Mouse (Mus musculus) induced T-regulatory cell, adult 2 months (primary cell): ENCODE results near the gene Cacna1e.

Experiments
- DNase-seq: peaks from one replicate; pipeline ENCODE4 v3.0.0-alpha.2; 2012; ENCODE audit warnings: low read depth

The Cacna1e gene

DNA sequence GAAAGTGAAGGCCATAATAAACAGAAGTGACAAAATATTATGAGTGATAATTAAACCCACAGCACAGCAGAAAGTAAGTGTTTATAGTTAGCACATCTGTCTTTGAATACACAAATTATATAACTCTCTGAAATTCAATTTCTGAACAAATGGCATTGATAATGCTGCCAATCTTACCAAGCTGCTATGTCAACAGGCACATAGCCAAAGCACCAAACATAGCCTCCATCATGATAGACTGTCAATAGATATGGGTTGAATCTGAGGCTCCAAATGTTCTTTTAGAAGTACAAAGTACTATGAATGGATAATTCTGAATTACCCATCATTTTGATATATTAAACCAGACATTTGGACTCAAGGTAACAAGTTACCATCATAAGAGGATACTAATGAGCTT lies 372.6 kb downstream of the Cacna1e start:
- DNase-seq, result no peak

DNA sequence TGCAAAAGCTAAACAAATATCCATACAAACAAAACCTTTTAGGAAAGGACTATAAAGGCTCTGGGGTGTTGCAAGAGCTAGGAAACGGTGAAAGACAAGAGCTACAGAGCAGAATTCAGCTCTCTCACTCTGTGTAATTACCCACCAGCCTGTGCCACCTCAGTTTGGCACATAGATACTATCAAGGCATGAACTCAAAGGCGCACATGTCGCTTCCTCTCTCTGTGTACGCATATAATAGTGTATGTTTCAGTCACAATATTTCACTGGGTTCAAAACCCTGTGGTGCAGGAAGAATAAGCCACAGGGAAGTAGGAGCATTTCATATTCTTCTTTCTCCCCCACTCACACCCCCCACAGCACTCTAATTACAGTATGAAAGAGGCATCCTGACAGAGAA lies 380.3 kb downstream of the Cacna1e start:
- DNase-seq, result no peak

DNA sequence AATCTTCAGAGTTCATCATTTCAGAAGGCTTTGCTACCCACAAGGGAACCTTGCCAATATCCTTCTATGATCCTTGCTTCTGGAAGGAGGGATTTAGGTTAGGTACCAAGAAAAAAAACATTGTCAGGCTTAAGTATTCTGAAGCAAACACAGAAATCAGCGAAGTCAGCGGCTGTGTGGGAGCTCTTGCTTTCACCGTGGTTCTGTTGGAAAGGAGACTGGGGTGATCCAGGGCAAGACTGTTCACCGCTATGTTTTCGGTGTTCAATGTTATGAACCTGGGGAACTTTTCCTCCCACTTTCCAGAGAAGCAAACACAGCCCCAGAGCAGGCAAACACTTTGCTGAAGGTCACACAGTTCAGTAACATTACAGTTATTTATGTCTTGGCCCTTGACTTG lies 383.4 kb downstream of the Cacna1e start:
- no peak for DNase-seq

DNA sequence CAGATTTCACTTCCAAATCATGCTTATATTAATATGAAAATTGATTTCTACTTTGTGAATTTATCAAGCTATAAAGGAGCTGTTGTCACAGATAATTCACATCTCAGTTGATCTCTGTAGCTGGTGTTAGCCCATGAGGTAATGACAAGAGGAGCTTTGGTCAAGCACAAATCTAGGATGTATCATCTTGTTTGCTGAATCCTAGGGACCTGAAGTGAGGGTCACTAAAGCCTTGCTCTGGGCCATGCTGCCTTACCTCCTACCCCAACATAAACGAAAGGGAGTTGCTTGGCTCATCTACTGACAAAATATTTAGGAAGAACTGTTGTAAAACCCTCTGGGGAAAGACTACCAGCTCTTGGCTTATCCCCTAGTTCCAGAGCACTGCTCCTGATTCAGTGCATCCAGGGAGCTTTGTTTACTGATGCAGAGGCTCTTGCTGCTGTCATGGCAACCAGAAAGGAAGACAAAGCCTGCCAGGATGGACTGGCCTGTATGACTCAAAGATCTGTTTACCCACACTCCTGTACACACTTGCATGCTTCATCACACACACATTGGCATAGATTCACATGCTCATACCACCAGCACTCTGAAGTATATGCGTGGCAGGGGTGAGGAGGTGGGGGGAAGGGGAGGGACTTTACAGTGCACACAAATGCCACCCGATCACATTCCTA lies 384.0 kb downstream of the Cacna1e start:
- no peak for DNase-seq

DNA sequence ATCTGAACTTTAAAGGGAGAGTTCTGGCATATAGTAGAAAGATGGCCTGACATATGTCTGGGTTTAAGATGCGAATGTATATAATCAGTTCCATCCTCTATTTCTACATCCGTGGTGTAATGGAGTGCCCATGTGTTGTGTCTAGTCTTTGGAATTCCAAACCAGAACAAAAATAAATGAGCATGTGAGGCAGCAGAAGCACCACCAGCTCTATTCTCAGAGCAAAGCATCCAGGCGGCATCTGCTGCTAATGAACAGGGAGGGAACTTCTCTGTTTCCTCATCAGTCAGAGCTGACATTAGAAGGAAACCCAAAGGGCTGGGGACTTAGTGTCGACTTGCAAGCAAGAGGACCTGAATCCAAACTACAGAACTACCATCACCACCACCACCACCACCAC lies 385.5 kb downstream of the Cacna1e start:
- no peak for DNase-seq

DNA sequence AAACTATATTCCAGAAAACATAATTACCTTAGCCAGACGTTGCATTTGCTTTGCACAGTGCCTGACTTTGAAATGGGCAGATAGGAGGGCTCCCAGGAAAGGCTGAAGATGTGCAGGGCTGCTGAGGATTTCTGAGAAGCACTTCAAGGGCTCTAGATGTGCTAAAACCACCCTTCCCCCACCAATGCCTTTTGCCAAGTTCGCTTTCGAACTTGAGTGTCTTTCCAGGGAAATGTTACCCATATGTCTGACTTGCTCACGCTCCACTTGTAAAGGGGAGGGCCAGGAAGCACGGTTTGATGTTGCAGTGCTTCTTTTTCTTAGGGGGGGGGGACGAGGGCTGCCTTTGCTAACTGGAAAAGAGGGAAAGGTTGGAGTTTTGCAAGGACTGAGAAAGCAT lies 393.2 kb downstream of the Cacna1e start:
- no peak for DNase-seq

DNA sequence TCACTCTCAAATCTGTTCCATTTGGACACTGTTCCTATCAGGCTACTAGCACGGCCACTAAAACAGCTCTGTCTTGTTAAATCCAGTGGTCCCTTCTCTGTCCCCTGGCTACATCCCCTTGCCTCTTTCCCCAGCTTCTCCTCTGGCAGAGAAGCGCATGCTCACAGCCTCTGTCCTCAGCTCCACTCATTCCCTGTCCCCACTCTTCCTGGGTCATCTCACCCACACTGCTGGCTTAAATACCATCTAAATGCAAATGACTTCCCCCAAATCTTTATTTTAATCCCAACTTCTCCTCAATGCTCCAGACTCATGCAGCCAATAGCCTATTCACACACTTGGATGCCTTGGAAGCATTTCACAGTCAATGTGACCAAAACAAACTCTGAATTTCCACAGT lies 407.6 kb downstream of the Cacna1e start:
- DNase-seq, result no peak

DNA sequence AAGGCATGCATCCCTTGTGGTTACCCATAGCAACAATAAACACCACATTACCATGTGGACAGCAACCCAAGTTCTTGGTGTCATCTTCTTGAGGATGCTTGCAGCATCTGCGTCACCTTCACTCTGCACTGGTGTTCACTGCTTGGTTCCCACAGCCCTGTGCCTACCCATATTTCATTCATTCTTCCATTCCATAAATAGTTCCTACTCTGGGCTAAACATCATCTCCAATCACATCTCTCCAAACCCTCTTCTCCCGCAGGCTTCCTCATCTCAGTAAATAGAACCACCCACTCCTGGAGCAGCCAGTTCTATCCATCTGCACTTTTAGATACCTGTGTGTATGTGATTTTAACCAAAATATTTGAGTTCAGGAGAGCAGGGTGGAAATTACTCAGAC lies 408.6 kb downstream of the Cacna1e start:
- no peak for DNase-seq

DNA sequence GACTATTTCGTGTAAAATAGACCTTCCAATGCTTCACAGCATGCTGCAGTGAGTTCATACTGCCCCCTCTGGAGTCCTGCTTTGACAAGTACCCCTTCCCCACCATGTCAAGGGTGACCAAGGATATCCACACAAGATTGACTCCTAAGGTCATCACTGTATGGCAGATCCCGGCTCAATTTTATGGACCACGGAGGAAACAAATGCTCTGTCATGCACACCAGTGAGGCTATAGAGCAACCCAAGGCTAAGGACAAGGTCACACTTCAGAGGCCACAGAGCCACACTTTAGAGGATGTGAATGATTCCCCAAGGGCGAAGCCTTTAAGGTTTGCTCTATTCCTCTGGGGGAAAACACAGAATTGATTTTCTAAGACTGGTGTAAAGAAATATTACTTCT lies 410.1 kb downstream of the Cacna1e start:
- DNase-seq, result no peak

DNA sequence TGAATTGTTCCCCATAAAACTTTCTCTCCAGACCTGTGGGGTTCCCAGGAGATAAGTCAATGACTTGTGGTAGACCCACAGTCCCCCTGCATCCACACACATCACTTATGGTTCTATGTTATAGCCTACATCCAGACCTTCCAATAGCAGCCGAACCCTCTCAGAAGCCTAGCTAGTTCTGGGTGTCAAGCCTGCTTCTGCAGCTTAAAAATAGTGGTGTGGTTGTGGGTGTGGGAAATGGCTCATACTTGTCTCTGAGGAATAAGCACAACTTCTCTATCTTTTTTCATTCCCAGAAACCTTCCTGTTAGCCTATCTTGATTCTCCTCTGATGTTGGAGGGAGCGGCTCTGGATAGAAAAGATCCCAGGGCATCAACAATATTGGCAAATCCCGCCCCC lies 417.0 kb downstream of the Cacna1e start:
- DNase-seq, result no peak

DNA sequence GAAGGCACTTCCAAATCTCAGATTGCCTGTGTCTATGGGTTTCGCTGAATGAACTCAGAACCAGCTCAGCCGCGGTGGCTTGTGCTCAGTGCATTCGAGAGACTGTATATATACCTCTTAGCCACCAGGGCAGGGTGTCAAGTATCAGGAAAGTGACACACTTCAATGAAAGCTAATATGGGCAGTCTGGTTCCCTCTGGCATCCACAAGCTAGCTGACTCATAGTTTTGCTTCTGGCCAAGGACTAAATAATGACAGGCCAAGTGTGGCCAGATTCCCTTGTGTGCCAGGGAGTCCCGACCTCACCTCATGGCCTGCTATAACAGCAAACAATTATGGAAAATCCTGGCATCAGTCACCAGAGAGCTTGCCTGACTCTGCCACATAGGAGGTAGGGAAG lies 422.8 kb downstream of the Cacna1e start:
- DNase-seq, result no peak

DNA sequence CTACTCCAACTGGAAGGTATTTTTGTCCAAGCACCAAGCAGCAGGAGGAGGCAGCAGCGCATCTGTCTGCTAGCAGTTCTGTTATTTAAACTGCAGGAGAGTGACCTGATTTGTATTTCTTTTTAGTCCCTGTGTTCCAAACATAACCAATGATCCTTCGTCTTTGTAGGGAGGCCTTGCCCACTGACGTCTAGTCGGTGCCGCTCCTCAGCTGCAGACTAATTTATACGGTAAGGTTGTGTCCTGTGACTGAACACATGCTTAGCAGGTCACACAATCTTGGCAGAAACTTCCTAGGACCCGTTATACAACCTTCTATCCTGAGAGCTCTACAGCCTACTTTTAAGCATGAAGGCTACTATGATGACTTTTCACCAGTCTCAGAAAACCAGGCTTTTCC lies 424.2 kb downstream of the Cacna1e start:
- DNase-seq, result no peak

DNA sequence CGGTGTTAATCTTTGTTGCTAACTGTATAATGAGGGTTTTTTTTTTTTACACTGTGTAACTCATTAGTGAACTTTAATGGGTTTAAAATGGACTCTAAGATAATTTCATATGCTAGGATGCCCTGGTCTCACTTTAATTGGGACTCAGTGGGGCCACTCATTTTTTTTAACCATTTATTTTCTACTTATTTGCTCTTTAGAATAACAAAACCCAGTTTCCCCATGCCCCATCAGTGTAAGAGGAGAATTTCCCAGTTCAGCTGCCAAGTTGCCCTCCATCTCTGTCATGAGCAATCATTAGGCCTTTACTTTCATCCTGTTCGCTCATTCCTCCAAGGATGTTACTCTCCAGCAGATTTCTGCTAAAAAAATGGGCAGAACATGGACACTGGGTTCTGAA lies 425.7 kb downstream of the Cacna1e start:
- DNase-seq, result no peak

DNA sequence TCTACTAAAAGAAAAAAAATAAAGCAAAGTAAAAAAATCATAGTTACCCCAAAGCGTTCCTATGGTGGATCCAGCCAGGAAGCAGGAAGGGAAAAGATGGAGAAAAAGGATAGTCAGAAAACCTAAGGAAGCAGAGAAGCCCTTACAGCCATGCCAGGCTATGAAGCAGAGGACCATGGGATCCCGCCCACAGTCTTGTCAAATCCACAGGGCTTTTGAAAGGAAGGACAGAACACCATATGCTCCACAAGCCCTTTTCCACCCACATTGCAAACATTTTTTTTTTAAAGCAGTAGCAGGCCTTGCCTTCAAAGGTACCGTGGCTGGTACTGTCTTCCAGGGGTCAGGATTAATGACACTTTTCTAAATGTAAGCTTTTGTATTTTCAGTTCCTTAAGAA lies 433.5 kb downstream of the Cacna1e start:
- DNase-seq, result no peak

DNA sequence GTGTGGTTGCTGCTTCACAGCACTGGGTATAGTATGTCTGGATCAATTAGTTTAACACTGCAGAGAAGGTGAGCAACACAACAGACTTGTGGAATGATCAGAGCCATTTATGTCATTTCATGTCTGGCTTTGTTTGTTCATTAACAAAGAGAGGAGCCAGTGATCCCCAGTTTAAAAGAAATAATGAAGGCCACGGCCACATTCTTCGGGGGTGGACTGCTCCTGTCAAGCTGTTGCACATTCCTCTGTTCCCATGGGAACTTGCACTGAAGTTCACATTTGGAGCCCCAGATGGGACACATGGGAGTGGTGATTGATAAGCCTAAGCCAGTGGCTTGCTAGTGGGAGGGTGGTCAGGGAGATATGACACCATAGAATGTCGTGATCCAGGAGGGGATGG lies 437.8 kb downstream of the Cacna1e start:
- DNase-seq, result no peak

DNA sequence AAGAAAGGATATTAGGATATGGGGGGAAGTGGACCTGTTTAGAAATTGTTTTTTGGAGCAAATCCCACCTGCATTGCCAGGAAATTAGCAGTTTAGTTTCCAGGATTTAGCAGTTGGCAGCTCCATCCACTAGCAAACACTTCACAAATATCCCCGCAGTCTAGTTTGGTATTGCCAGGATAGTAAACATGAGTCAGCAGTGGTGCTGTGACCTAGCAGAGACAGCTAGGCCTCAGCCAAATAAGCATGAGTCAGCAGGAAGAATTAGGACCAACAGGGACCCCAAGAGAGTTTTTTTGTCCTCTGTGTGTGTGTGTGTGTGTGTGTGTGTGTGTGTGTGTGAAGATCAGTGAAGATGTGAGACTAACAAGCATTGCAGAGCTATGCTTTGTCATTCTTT lies 450.8 kb downstream of the Cacna1e start:
- DNase-seq, result no peak

DNA sequence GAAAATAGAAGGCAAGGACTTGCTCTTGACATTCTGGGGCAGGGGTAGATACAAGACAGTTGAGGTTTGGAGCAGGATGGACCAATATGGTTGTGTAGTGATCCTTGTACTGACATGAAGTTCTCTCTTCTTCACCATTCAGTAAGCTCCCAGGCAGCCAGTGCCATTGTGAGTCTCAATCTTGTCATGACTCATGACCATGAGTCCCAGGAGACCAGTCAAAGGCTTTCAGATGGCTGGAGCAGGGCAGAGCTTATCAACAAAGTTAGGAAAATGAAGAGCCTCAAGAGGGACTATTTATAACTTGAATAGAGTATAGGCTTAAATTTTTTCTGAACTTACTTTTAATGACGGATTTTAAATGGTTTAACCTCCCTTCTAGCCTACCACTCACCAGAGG lies 451.2 kb downstream of the Cacna1e start:
- DNase-seq, result no peak

DNA sequence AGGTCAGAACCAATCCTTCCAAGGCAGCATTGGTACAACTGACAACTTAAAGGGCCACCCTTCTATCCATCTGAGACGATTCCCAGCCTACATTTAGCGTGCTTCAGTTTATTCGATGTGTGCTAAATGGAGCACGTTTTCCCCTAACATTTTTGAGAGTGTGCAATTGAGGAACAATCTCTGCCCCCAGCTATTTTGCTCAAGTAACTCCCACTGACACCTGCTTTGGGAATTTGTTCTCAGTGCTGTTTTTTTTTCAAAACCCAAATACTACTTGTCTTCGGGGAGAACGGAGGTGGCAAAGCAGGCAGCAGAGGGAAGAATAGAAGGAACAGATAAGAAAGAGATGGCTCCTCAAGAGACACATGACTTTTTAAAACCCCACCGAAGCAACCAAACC lies 456.0 kb downstream of the Cacna1e start:
- DNase-seq, result no peak

DNA sequence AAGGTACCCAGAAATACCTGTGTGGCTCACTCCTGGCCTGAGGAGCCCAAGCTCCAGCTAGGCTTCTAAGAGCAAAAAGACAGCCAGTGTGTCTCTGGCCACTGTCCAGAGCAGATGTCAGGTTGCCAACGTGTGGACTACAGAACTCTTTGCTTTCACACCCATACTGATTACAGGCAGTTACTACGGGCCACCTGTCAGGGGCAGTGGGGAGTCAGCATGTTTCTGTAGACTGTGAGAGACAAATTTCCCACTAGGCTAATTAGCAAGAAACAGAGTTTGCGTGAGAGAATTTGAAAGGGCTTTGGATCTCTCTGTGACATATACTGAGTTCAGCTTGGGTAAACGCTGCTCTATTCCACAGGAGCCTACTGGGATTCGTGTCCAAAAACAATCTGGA lies 466.0 kb downstream of the Cacna1e start:
- DNase-seq, result no peak

DNA sequence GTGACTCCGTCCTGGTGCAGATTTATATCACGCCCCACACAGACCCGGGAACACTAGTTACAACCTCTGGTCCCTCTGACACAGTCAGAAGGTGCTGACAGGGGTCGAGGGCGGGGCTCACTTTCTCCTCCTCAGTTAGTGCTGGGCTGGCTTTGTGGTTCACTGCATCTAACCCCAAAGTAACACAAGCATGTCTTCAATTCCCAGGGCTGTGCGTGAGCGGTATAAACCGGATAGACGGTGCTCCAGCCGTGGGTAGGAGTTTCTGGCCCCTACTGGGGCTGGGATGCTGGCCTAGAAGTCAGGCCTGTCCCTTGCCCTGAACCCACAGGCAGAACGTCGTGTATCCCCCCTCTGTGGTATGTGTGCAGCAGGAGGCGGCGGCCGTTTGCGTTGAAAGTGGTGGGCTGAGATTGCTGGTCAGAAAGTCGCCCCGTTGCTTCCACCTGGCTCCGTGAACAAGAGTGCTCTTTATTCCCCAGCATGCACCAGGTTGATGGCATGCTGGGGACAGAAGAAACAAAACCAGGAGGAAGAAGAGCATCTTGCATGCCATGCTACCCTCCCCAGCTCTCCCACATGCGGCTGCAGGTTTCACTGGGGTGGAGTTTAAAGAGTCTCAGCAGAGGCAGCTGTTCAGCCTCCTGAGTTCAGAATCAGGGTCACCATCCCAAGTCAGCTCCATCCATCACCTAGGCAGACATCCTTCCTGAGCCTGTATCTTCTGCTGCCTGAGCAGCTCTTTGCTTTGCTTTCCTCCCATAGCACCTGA lies 467.7 kb downstream of the Cacna1e start:
- DNase-seq, result no peak

DNA sequence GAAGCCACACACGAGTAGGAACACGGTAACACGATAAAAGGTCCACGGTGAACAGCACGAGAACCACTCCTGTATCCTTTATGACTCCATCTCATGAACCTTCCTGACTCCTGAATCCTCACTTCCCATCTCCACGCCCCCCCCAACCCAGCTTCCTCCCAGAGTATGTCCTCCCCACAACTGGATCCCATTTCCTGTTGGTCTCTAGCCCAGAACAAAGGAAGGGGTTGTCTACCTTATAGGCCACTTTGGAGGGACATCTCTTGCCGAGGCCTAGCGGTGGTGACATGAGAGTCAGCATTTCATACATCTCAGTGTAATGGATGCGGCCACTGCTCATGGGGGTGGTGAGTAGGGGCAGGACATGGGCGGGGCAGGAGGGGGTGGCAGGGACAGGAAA lies 468.5 kb downstream of the Cacna1e start:
- no peak for DNase-seq

DNA sequence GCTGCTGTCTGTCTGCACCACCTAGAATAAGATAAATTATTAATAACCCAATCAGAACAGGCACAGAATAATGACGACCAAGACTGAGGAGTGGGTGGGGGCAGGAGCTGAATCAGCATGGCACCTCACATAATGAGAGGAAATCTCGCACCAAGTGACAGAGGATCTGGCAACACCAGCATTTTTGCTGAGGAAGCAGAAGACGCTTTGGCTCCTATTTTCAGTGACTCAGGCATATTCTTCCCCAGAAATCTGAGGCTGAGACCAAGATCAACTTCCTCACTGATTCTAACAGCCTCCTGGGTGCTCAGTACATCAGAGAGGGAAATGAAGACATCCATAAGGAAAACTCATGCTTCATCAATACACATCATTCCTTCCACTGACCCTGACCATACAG lies 471.2 kb downstream of the Cacna1e start:
- DNase-seq, result no peak

DNA sequence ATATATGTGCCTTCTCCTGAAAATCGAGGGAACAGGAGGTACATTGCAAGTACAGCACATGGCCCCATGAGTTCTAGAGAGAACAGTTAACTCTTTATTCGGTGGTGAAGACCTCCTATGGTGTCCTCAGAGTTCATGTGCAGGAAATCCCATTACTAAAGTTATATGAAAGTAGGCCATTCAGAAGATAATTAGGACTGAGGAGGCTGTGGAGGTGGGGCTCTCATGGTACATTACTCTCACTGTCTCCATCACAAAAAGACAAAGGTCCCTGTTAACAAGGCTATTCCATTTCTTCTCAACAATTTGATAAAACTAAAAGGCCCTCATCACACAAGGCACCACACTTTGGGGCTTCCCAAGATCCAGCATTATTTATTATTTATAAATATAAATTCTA lies 475.2 kb downstream of the Cacna1e start:
- DNase-seq, result no peak

DNA sequence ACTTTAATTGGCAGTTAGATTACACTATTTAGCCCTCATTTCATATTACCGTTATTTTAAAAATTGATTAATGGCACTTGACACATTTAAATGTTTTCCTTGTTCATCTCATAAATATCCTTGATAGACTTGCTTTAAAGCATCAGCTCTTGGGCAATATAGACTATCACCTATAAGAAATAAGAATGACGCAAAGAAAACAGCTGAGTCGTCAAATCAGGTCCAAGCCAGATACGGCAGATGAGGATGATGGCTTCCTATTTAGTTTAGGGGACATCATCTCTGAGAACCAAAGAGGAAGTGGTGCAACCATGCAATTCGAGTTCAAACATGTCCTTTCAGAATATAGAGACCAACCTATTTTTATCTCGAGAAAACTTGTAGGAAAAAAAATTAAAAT lies 492.3 kb downstream of the Cacna1e start:
- DNase-seq, result no peak
